16 mouse cellular contexts compared by ENCODE assay signal in genomic region chr17:88893451-88893850, GRCm38 (mm10).
"Had no signal": no experiment of that assay in that cellular context is flagged by ENCODE, and none has a peak within 500 bp of the region (broad histone marks: within the 10 kb centered on the region; RNA-seq: fewer than 3 reads in every experiment).

No protein-coding gene starts in this region.

- H3K4me3 ChIP-seq: neural tube, embryonic 13.5 days; neural tube, embryonic 15.5 days; stomach, embryonic 15.5 days had no signal

- H3K9me3 ChIP-seq: neural tube, embryonic 13.5 days; neural tube, embryonic 15.5 days; stomach, embryonic 15.5 days had no signal

- H3K4me1 ChIP-seq: neural tube, embryonic 13.5 days; neural tube, embryonic 15.5 days; stomach, embryonic 15.5 days had no signal

- DNase-seq: retina, postnatal 1 day; right cerebral cortex, adult 18-20 months; right cerebral cortex, postnatal 14 days; right cerebral cortex, postnatal 25 days; right cerebral cortex, postnatal 4 days; spleen, adult 18-20 months; thymus, adult 18-20 months; thymus, adult 2 months; thymus, postnatal 14 days; thymus, postnatal 25 days; thymus, postnatal 36 days; thymus, postnatal 4 days had no signal

- H3K27me3 ChIP-seq: neural tube, embryonic 13.5 days; neural tube, embryonic 15.5 days; stomach, embryonic 15.5 days had no signal

- H3K27ac ChIP-seq: neural tube, embryonic 13.5 days; neural tube, embryonic 15.5 days; stomach, embryonic 15.5 days; stomach, postnatal 0 days had no signal

- H3K4me2 ChIP-seq: neural tube, embryonic 13.5 days; neural tube, embryonic 15.5 days; stomach, embryonic 15.5 days had no signal

- H3K9ac ChIP-seq: neural tube, embryonic 13.5 days; neural tube, embryonic 15.5 days; stomach, embryonic 15.5 days had no signal

- H3K36me3 ChIP-seq: neural tube, embryonic 13.5 days; neural tube, embryonic 15.5 days; stomach, embryonic 15.5 days had no signal
